Mouse (Mus musculus): ENCODE results near the gene Alk.

GRCm38 (mm10) chr17:71909107-71909506, 695.3 kb downstream of the Alk start:
- TF ChIP-seq CTCF (IDR thresholded peaks at IDR 0.05; ENCODE audit: low read depth) (peak; percentile 73), EP300 (optimal IDR thresholded peaks at IDR 0.05) (no peak)
